Mouse (Mus musculus): ENCODE measurements around the gene Dkk1. TPM values are rescaled to one million over a fixed set of nuclear protein-coding genes. Genes with fewer than 3 reads are reported as not detected.
"Not testable (repeated sequence)": the region's sequence is repeated elsewhere in the genome, so short reads cannot be mapped to it uniquely, and the experiment has no call there.

Gene Dkk1
- total RNA-seq (2021): not detected

GRCm38 (mm10) chr19:30549044-30549853 lies at the start of gene Dkk1:
Gene Dkk1 (minus strand): TSS chr19:30549665.
- no peak for DNase-seq (ENCODE audit: low spot score)
- intact Hi-C loops (cut with DNase I): no loop called here

- no peak for DNase-seq (ENCODE audit: low spot score)
- intact Hi-C loops (cut with DNase I): no loop called here
Measured at GRCm38 (mm10) chr19:30586366-30586765, 36.9 kb upstream of the Dkk1 start.

GRCm38 (mm10) chr19:30564516-30564915 lies 15.1 kb upstream of the Dkk1 start:
- intact Hi-C loops (cut with DNase I): no loop called here
- DNase-seq (ENCODE audit: low spot score): no peak

GRCm38 (mm10) chr19:30563876-30564275 lies 14.4 kb upstream of the Dkk1 start:
- intact Hi-C loops (cut with DNase I): no loop called here
- no peak for DNase-seq (ENCODE audit: low spot score)

- no peak for DNase-seq (ENCODE audit: low spot score)
- intact Hi-C loops (cut with DNase I): no loop called here
Measured at GRCm38 (mm10) chr19:30558024-30558423, 8.6 kb upstream of the Dkk1 start.

- intact Hi-C loops (cut with DNase I): loop anchor here (1.0 to 5.0 kb wide), 3 partner anchors 127 to 337 kb away; no protein-coding TSS in a partner anchor
Measured at GRCm38 (mm10) chr19:30554467-30554881, 5.0 kb upstream of the Dkk1 start.

GRCm38 (mm10) chr19:30553740-30554139 lies 4.3 kb upstream of the Dkk1 start:
- intact Hi-C loops (cut with DNase I): loop anchor here (1.0 to 5.0 kb wide), 3 partner anchors 126 to 336 kb away; no protein-coding TSS in a partner anchor
- no peak for DNase-seq (ENCODE audit: low spot score)

More at GRCm38 (mm10) chr19:30554467-30554881, 5.0 kb upstream of the Dkk1 start:
- DNase-seq (ENCODE audit: low spot score): no peak

- DNase-seq (ENCODE audit: low spot score): no peak
- intact Hi-C loops (cut with DNase I): loop anchor here (5.0 kb wide), 1 partner anchor 125 kb away; no protein-coding TSS in a partner anchor
Measured at GRCm38 (mm10) chr19:30552260-30552659, 2.8 kb upstream of the Dkk1 start.

GRCm38 (mm10) chr19:30549854-30550647 lies 586 bp upstream of the Dkk1 start:
- DNase-seq (ENCODE audit: low spot score): no peak
- intact Hi-C loops (cut with DNase I): loop anchor here (5.0 kb wide), 1 partner anchor 123 kb away; no protein-coding TSS in a partner anchor

GRCm38 (mm10) chr19:30548411-30549043 lies 938 bp downstream of the Dkk1 start:
- intact Hi-C loops (cut with DNase I): no loop called here
- DNase-seq (ENCODE audit: low spot score): no peak

- intact Hi-C loops (cut with DNase I); DNase-seq (ENCODE audit: low spot score): not testable (repeated sequence)
Measured at GRCm38 (mm10) chr19:30539365-30539941, 10.0 kb downstream of the Dkk1 start.

- intact Hi-C loops (cut with DNase I): no loop called here
Measured at GRCm38 (mm10) chr19:30516771-30517170, 32.7 kb downstream of the Dkk1 start.

GRCm38 (mm10) chr19:30510481-30510880 lies 39.0 kb downstream of the Dkk1 start:
- intact Hi-C loops (cut with DNase I): no loop called here

More at GRCm38 (mm10) chr19:30516771-30517170, 32.7 kb downstream of the Dkk1 start:
- no peak for DNase-seq (ENCODE audit: low spot score)

GRCm38 (mm10) chr19:30505497-30505896 lies 44.0 kb downstream of the Dkk1 start:
- no peak for DNase-seq (ENCODE audit: low spot score)
- intact Hi-C loops (cut with DNase I): no loop called here

More at GRCm38 (mm10) chr19:30510481-30510880, 39.0 kb downstream of the Dkk1 start:
- no peak for DNase-seq (ENCODE audit: low spot score)

Data from heart, postnatal 25 days (tissue).